Mouse (Mus musculus) kidney, adult 2 months (tissue): ENCODE data around the gene Ccr10. TPM values are rescaled to one million over a fixed set of nuclear protein-coding genes. Genes with fewer than 3 reads are reported as not detected.

Experiments
- DNase-seq: peaks from one replicate; pipeline ENCODE4 v3.0.0; 2021
- H3K27ac ChIP-seq: fragments of 200-500 bp; 2 replicates; pipeline ENCODE4 v1.5.1; 2012; ENCODE audit warnings: low read depth, low read length, control low read depth, inconsistent platforms; ENCODE audit not compliant: insufficient read depth
- H3K27me3 ChIP-seq: fragments of 200-500 bp; replicated peaks from 2 replicates; pipeline ENCODE4 v1.6.1; 2012; ENCODE audit warnings: mild to moderate bottlenecking, moderate library complexity, low read length, inconsistent platforms; ENCODE audit not compliant: control insufficient read depth, insufficient read depth
- H3K36me3 ChIP-seq: fragments of 200-500 bp; 2 replicates; pipeline ENCODE4 v1.6.1; 2012; ENCODE audit warnings: mild to moderate bottlenecking, moderate library complexity, low read length, inconsistent platforms; ENCODE audit not compliant: control insufficient read depth, insufficient read depth
- H3K4me1 ChIP-seq: fragments of 200-500 bp; 2 replicates; pipeline ENCODE4 v1.6.1; 2011; ENCODE audit warnings: low read length; ENCODE audit not compliant: control insufficient read depth, insufficient read depth
- H3K4me3 ChIP-seq: fragments of 200-500 bp; 2 replicates; pipeline ENCODE4 v1.5.1; 2011; ENCODE audit warnings: mild to moderate bottlenecking, low read depth, low read length, control low read depth; ENCODE audit not compliant: insufficient read depth
- CTCF ChIP-seq: fragments of 200-500 bp; conservative IDR thresholded peaks from 2 replicates; pipeline ENCODE4 v1.5.1; 2011; ENCODE audit warnings: low read depth, mild to moderate bottlenecking, control low read depth, low read length, moderate library complexity, mixed read lengths; ENCODE audit not compliant: insufficient read depth, insufficient read length
- POLR2A ChIP-seq: fragments of 200-500 bp; IDR thresholded peaks from one replicate; pipeline ENCODE4 v1.6.1; 2011; ENCODE audit warnings: low read depth, low read length, control low read depth
- WGBS: fragments of 180-500 bp; shearing (Covaris S2); methylation state at CpG from one replicate; pipeline ENCODE4 v1.1.7; 2018; 5-methylcytosine and 5-hydroxymethylcytosine counted together
- polyA plus RNA-seq: library from polyadenylated mRNA; depleted of rRNA; stranded (reverse); fragments of >200 nt; gene quantifications from 2 replicates; pipeline ENCODE4 v1.2.3, GENCODE M21; 2012

Ccr10 gene
- polyA plus RNA-seq, 1 experiment: 0.33 TPM

DNA sequence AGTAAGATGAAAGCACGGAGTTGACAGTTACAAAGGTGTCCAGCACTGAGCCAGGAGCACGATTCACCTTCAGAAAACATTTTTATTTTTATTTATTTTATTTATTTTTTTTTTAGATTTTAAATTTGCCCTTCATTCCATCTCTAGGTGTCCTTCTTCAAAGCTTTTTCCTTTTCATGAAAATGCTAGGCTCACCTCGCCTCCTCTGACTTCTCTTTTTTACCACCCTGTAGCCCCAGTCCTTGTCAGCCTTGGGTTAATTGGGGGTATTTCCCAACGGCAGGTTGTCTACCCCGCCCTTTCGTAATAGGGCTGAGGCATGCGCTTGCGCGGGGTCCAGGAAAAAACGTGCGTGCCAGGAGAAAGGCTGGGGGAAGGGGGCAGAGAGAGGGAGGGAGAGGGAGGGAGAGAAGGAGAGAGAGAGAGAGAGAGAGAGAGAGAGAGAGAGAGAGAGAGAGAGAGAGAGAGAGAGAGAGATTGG is 433 bp upstream of the Ccr10 start:
- Histone ChIP-seq H3K4me1 (peaks cover 22% of the 10 kb centered on the region; the same call in 1 of the 2 replicates), H3K36me3 (no peaks in the 10 kb centered on the region), H3K27me3 (no peaks in the 10 kb centered on the region), H3K4me3 (no peak overlapping the region), H3K27ac (no peak overlapping the region)
- 19% methylated on average over 11 of the region's 11 CpGs for WGBS
- no peak for TF ChIP-seq POLR2A
- TF ChIP-seq CTCF: no peak
- no peak for DNase-seq

DNA sequence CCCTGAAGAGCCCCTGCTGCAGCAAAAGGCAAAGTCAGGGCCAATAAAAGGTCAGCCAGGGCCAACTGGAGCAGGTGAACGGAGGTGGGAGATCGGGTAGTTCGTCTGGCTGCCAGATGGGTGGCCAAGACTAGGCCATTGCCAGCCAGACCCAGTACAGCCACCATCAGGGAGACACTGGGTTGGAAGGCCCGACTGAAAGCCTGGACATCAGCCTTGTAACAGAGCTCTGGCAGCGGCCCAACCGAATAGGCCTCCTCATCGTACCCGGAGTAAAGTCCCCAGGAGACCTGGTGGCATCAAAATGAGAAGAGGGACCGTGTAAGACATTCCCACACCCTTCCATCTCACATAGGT is 876 bp downstream of the Ccr10 start:
- TF ChIP-seq POLR2A: no peak
- TF ChIP-seq CTCF: no peak
- Histone ChIP-seq H3K4me1 (peaks cover 23% of the 10 kb centered on the region; the same call in 1 of the 2 replicates), H3K4me3 (peak overlapping the region; percentile 51), H3K36me3 (no peaks in the 10 kb centered on the region), H3K27me3 (no peaks in the 10 kb centered on the region), H3K27ac (no peak overlapping the region)
- 28% methylated on average over 9 of the region's 9 CpGs for WGBS
- no peak for DNase-seq

DNA sequence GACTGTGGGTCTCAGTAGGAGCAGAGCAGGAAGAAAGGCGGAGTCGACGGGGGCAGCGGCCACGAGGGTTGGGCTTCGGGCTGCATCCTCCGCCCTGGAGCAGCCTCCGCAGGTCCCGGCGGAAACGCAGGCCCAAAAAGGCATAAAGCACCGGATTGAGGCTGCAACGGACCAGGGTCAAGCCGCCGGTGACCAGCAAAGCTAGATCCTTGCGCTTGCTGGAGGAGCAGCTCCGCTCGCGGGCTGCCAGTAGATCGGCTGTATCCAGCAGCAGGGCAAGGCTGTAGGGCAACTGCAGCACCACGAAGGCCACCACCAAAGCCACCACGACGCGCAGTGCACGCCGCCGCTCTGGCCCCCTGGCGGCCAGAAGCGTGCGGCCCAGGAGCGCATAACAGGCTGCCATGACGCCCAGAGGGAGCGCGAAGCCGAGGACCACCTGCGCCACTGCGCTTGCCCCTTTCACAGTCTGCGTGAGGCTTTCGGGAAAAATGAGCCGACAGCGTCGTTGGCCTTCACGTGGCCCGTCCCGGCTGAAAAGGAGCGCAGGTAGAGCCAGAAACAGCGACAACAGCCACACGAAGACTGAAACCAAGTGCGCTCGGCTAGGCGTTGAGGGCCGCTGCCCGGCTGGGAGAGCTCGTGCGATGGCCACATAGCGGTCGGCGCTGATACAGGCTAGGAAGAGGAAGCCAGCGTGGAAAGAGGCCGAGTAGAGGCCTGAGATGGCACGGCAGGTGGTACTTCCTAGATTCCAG is 1.4 kb downstream of the Ccr10 start:
- WGBS: 7% methylated on average over 61 of the region's 61 CpGs
- no peak for TF ChIP-seq POLR2A
- TF ChIP-seq CTCF: peak; percentile 71
- no peaks in the 10 kb centered on the region for H3K36me3 ChIP-seq
- H3K4me3 ChIP-seq: peak overlapping the region; percentile 51
- peak; percentile 89 for DNase-seq
- H3K4me1 ChIP-seq: peaks cover 26% of the 10 kb centered on the region; the same call in 1 of the 2 replicates
- no peaks in the 10 kb centered on the region for H3K27me3 ChIP-seq
- peak overlapping the region; percentile 65 for H3K27ac ChIP-seq

DNA sequence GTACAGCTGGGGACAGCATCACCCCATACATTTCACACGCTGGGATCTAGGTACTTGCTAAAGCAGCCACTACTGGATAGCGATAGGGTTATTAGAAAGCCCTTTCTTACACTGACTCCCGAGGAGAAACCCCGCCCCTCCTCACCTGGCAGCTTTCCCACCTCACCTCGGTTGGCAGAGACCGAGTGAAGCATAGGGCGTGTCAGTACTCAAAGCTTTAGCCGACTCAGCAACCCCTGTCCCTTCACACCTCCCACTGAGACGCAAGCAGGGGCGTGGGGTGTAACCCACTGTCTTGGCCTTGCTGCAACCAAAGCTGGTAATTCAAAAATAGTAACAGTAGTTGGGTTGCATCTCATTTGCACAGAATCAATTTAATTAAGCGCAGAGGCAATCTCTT is 2.1 kb downstream of the Ccr10 start:
- TF ChIP-seq POLR2A: no peak
- no peak for TF ChIP-seq CTCF
- Histone ChIP-seq H3K4me1 (peaks cover 26% of the 10 kb centered on the region; the same call in 1 of the 2 replicates), H3K4me3 (no peak overlapping the region), H3K27ac (peak overlapping the region; percentile 33), H3K36me3 (no peaks in the 10 kb centered on the region), H3K27me3 (no peaks in the 10 kb centered on the region)
- DNase-seq: peak; percentile 93
- WGBS: 5% methylated on average over 11 of the region's 11 CpGs

DNA sequence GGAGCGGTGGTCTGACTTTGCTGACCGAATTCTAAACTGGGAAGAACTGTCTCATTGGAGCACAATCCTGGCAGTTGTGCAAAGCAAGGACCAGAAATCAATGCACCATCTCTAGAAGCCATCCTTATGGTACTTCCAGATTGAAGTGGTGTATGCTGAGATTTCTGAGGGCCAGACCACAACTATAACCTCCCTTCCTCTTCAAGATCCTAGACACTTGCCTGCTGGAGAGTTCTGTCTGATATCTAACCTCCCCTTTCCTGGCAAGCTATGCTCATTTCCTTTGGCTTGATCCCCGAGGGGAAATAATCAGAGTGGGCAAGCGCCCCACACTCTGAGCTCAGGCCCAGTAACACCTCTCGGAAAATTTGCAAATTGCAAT is 2.8 kb downstream of the Ccr10 start:
- H3K4me3 ChIP-seq: peak overlapping the region; percentile 59
- H3K27me3 ChIP-seq: no peaks in the 10 kb centered on the region
- no peaks in the 10 kb centered on the region; the same call in 1 of the 2 replicates for H3K36me3 ChIP-seq
- no peak for DNase-seq
- H3K27ac ChIP-seq: peak overlapping the region; percentile 84
- peaks cover 26% of the 10 kb centered on the region; the same call in 1 of the 2 replicates for H3K4me1 ChIP-seq
- TF ChIP-seq POLR2A: no peak
- TF ChIP-seq CTCF: no peak
- 10% methylated on average over 5 of the region's 5 CpGs for WGBS

DNA sequence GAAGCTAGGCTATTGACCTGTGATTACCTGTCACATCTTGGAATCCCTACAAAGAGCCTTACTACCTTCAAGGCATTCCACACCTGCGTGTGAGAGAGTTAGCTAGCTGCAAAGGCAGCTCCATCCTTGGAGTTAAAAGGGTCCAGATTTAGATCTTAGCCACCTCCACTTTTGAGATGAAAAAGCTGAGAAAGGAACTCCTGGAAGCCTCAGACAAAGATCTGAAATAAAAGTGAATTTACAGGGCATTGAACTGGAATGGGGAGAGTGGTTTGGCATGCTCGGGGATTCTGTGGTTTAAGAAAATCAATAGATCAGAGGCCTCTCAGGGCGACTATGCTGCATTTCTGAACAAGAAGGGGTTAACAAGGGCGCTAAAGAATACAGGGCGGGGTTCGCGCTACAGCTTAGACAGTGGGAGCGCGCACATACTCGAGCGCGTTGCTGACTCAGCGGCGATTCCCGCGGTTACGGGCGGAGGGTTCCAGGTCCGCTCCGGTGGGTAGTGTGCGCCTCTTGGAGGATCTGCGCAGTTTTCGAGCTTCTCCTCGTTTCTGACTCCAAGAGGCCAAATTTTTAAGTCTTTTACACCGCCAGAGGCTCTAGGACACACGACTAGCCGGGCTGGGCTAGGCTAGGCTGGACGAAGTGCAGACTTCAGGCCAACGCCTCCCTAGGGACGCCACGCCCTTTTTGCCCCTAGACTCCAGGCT is 3.4 kb downstream of the Ccr10 start:
- no peaks in the 10 kb centered on the region for H3K27me3 ChIP-seq
- TF ChIP-seq CTCF (no peak), POLR2A (no peak)
- peak; percentile 80 for DNase-seq
- H3K4me3 ChIP-seq: peak overlapping the region; percentile 59
- WGBS: under 1% methylated on average over 31 of the region's 31 CpGs
- peaks cover 26% of the 10 kb centered on the region; the same call in 1 of the 2 replicates for H3K4me1 ChIP-seq
- no peaks in the 10 kb centered on the region; the same call in 1 of the 2 replicates for H3K36me3 ChIP-seq
- H3K27ac ChIP-seq: peak overlapping the region; percentile 84
